Mouse (Mus musculus) B cell, adult 2 months (primary cell): Measurements from ENCODE around the gene Bckdk.

ENCODE experiments used
- DNase-seq, 2 experiments: peaks; one replicate each; pipeline ENCODE4 v3.0.0; 2022

Bckdk gene

GRCm38 (mm10) chr7:127896384-127896783 lies 7.5 kb upstream of the Bckdk start:
- peak; percentile 83 to 87 for DNase-seq

GRCm38 (mm10) chr7:127897542-127897941 lies 6.3 kb upstream of the Bckdk start:
- no peak for DNase-seq

- peak; percentile 22 to 31 for DNase-seq
These were observed 5.5 kb upstream of the Bckdk start for GRCm38 (mm10) chr7:127898179-127898956.

- no peak for DNase-seq
These were observed 3.9 kb upstream of the Bckdk start for GRCm38 (mm10) chr7:127899997-127900396.

GRCm38 (mm10) chr7:127901772-127902171 lies 2.1 kb upstream of the Bckdk start:
- no peak for DNase-seq

- DNase-seq, result no peak
These were observed 4.1 kb downstream of the Bckdk start for GRCm38 (mm10) chr7:127907939-127908338.

GRCm38 (mm10) chr7:127908656-127909055 lies 4.8 kb downstream of the Bckdk start:
- DNase-seq, result no peak

GRCm38 (mm10) chr7:127912190-127912871 lies 8.4 kb downstream of the Bckdk start, which contains the start of gene Kat8:
Kat8 (plus strand) TSS chr7:127912516.
- peak; percentile 89 to 91 for DNase-seq

GRCm38 (mm10) chr7:127912938-127913337 lies 9.1 kb downstream of the Bckdk start:
- DNase-seq, result no peak

- no peak for DNase-seq
These were observed 11.4 kb downstream of the Bckdk start for GRCm38 (mm10) chr7:127915293-127915692.

GRCm38 (mm10) chr7:127918203-127918602 lies 14.3 kb downstream of the Bckdk start:
- DNase-seq, result peak; percentile 72 to 75

- peak; percentile 53 to 58 for DNase-seq
These were observed 15.4 kb downstream of the Bckdk start for GRCm38 (mm10) chr7:127919290-127919689.

- DNase-seq, result peak in 1 of 2 experiments; percentile 11
These were observed 17.6 kb downstream of the Bckdk start for GRCm38 (mm10) chr7:127921516-127921915.

GRCm38 (mm10) chr7:127922451-127923275 lies 18.8 kb downstream of the Bckdk start:
- DNase-seq, result peak; percentile 68 to 69

GRCm38 (mm10) chr7:127923714-127924113 lies 19.8 kb downstream of the Bckdk start:
- DNase-seq, result no peak

- no peak for DNase-seq
These were observed 21.4 kb downstream of the Bckdk start for GRCm38 (mm10) chr7:127925252-127925651.

GRCm38 (mm10) chr7:127926066-127926465 lies 22.2 kb downstream of the Bckdk start:
- no peak for DNase-seq

- no peak for DNase-seq
These were observed 23.0 kb downstream of the Bckdk start for GRCm38 (mm10) chr7:127926846-127927245.

GRCm38 (mm10) chr7:127927726-127928125 lies 23.8 kb downstream of the Bckdk start:
- DNase-seq, result no peak

- DNase-seq, result no peak
These were observed 24.7 kb downstream of the Bckdk start for GRCm38 (mm10) chr7:127928596-127928995.

- DNase-seq, result no peak
These were observed 26.0 kb downstream of the Bckdk start, which contains the start of gene Prss8 for GRCm38 (mm10) chr7:127929923-127930322. Prss8 (minus strand) TSS chr7:127930104.

- no peak for DNase-seq
These were observed 26.8 kb downstream of the Bckdk start for GRCm38 (mm10) chr7:127930636-127931035.
